Mouse (Mus musculus) heart, embryonic 12.5 days (tissue): Measurements from ENCODE around the gene Slc24a3. TPM values are rescaled to one million over a fixed set of nuclear protein-coding genes. Genes with fewer than 3 reads are reported as not detected.

Experiments used
- ATAC-seq: fragments of 200-750 bp; cut with Nextera tagmentation; 2 replicates; pipeline ENCODE4 v1.8.0; 2017; ENCODE audit warnings: moderate TSS enrichment, moderate library complexity; ENCODE audit not compliant: insufficient number of reproducible peaks, low FRiP score
- H3K27ac ChIP-seq: fragments of 300-500 bp; sonication (generic); 2 replicates; pipeline ENCODE4 v1.5.1; 2016; ENCODE audit warnings: mild to moderate bottlenecking, moderate library complexity; ENCODE audit not compliant: poor library complexity, severe bottlenecking
- H3K27me3 ChIP-seq: fragments of 300-500 bp; sonication (generic); replicated peaks from 2 replicates; pipeline ENCODE4 v1.6.1; 2016; ENCODE audit warnings: mild to moderate bottlenecking, moderate library complexity
- H3K36me3 ChIP-seq: fragments of 300-500 bp; sonication (generic); 2 replicates; pipeline ENCODE4 v1.6.1; 2016; ENCODE audit warnings: mild to moderate bottlenecking, moderate library complexity
- H3K4me1 ChIP-seq: fragments of 300-500 bp; sonication (generic); replicated peaks from 2 replicates; pipeline ENCODE4 v1.6.1; 2016; ENCODE audit warnings: mild to moderate bottlenecking
- H3K4me2 ChIP-seq: fragments of 300-500 bp; sonication (generic); 2 replicates; pipeline ENCODE4 v1.6.1; 2016; ENCODE audit warnings: mild to moderate bottlenecking, moderate library complexity
- H3K4me3 ChIP-seq: fragments of 300-500 bp; sonication (generic); 2 replicates; pipeline ENCODE4 v1.5.1; 2016; ENCODE audit warnings: mild to moderate bottlenecking
- H3K9ac ChIP-seq: fragments of 300-500 bp; sonication (generic); 2 replicates; pipeline ENCODE4 v1.6.1; 2016; ENCODE audit warnings: mild to moderate bottlenecking, moderate library complexity
- H3K9me3 ChIP-seq: fragments of 300-500 bp; sonication (generic); replicated peaks from 2 replicates; pipeline ENCODE4 v1.6.1; 2016; ENCODE audit warnings: mild to moderate bottlenecking, moderate library complexity
- WGBS: fragments of 180-500 bp; shearing (Covaris S2); methylation state at CpG from one replicate; pipeline ENCODE4 v1.1.7; 2016; 5-methylcytosine and 5-hydroxymethylcytosine counted together
- polyA plus RNA-seq: library from polyadenylated mRNA; unstranded; fragments of >200 nt; fragmentation: Nextera tagmentation; extraction: Ambion mirVana; gene quantifications from 2 replicates; pipeline ENCODE4 v1.2.1, GENCODE M21; 2016

Gene Slc24a3
- polyA plus RNA-seq, 1 experiment from 2014 or later, result 2.9 TPM

DNA sequence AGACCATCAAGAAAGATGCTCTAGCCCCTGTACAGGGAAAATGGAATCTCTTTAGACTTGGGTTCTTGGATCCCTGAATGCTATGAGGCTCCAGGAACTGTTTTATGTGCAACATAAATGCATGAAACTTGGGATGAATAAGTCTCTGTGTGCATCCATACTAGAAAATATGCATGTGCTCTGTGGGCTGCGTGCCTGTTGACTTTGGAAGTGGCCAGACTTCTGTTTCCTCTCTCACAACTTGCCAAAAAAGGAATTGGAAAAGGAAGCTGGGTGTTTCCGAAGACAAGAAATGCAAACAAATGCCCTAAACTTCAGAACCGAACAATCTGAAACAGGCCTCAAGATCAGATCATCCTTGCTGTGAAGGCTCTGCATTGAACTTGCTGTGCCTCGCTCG lies 466.3 kb downstream of the Slc24a3 start:
- Histone ChIP-seq H3K9me3 (0 out of 2 replicates have a peak, but pooled peaks cover 2% of the 10 kb centered on the region), H3K4me1 (no peaks in the 10 kb centered on the region; the same call in 1 of the 2 replicates), H3K27me3 (no peaks in the 10 kb centered on the region), H3K27ac (no peak overlapping the region), H3K4me3 (no peak overlapping the region), H3K36me3 (no peaks in the 10 kb centered on the region), H3K4me2 (no peak overlapping the region), H3K9ac (no peak overlapping the region)
- no peak for ATAC-seq
- WGBS, result 47% methylated on average over 5 of the region's 5 CpGs

DNA sequence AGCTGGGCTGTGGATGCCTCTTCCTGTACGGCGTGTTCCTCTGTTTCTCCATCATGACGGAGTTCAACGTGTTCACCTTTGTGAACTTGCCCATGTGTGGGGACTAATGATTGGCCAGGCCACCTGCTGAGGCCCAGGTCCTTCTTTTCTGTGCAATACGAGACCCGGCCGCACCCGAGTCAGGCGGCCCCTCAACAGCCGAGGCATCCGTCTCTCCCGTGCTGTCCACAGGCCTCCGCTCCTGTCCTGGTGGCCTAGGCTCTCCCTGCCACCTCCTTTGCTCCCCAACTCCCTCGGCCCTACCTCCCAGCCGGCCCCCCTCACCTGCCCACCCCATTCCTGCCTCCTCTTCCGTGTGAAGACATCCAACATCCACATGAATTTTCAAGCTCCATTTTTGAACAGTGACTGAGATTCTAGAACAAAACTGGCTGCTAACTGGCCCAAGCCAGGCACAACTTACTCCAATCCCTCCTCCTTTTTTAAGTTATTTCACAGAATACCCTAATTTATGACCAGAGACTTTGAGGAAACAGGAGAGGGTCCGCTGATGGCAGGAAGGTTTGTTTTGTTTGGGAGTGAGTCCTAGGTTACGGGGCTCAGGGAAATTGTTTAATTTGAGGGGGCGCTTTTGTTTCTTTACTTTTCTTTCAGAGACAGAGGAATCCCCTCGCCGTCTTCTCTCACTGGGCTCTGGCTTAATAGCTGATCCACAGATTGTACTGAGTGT lies 472.9 kb downstream of the Slc24a3 start:
- Histone ChIP-seq H3K4me3 (no peak overlapping the region), H3K36me3 (no peaks in the 10 kb centered on the region), H3K27ac (no peak overlapping the region), H3K9ac (no peak overlapping the region), H3K4me1 (no peaks in the 10 kb centered on the region), H3K27me3 (no peaks in the 10 kb centered on the region), H3K4me2 (no peak overlapping the region), H3K9me3 (no peaks in the 10 kb centered on the region)
- ATAC-seq, result no peak
- WGBS, result 83% methylated on average over 21 of the region's 21 CpGs

DNA sequence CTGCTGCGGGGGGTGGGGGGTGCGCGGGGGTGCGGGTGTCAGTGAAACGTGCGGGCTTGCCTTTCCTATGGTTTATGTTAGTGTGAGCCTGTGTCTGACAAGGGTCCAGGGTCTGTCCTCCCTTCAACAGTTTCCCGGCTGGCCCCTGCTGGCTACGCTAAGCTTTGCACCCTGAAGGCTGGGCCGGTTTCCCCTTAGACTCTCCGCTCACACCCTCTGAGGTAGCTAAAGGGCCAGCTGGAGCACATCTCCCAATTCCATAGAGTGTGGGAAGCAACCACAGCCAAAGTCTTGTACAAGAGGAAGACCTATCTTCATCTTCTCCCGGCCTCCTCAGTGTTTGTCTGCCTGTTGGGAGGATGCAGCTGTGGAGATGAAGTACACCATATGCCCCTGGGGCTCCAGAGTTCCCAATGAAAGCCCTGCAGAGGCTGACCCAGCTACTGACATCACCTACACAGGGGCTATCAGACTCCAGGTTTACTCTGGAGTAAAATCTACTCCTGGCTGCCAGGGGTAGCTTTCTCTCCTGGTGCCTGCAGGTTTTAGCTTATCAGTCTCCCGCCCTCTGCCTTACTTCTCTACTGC lies 487.9 kb downstream of the Slc24a3 start:
- Histone ChIP-seq H3K4me1 (0 out of 2 replicates have a peak, but pooled peaks cover 13% of the 10 kb centered on the region), H3K9ac (no peak overlapping the region), H3K36me3 (no peaks in the 10 kb centered on the region), H3K27me3 (no peaks in the 10 kb centered on the region), H3K4me2 (no peak overlapping the region), H3K9me3 (no peaks in the 10 kb centered on the region), H3K27ac (no peak overlapping the region), H3K4me3 (no peak overlapping the region)
- 0 out of 2 replicates have a peak, but pooled peaks have one; percentile 42 for ATAC-seq
- 27% methylated on average over 12 of the region's 12 CpGs for WGBS

DNA sequence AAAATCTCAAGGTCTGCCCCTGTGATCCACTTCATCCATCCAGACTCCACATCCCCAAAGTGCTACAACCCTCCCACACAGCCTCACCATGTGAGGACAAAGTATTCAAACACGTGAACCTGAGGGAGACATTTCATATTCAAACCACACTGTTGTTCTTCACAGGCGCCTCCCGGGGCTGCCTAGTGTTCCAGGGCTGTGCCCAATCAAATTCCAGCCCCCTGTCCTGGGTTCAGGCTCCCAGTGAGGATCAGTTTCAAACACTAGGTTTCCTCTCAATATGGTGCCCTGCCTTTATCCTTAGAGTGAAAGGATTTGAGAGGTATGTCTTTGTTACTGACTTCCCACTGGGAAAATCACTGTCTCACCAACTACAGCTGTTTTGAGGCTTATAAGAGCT lies 488.6 kb downstream of the Slc24a3 start:
- no peak overlapping the region for H3K9ac ChIP-seq
- ATAC-seq, result no peak
- 66% methylated on average over 3 of the region's 3 CpGs for WGBS

DNA sequence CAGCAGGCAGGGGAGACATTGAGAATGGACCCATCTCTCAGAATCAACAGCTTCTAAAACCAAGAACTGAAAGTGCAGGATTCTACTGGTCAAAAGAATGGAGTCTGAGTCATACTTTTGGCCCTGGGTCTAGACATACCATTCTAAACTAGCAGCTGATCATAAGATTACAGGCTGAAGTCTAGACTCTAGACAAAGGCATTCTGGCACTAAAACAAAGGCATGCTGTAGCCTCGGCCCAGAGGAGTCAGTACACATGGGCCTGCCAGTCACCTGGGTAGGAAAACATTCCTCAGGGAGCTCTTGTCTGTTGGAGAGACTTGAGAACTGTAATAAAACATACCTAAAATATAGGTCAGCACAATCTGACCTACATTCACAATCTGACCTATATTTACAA lies 489.2 kb downstream of the Slc24a3 start:
- Histone ChIP-seq H3K4me1 (0 out of 2 replicates have a peak, but pooled peaks cover 13% of the 10 kb centered on the region), H3K9me3 (no peaks in the 10 kb centered on the region), H3K27ac (no peak overlapping the region), H3K9ac (no peak overlapping the region), H3K4me2 (no peak overlapping the region), H3K4me3 (no peak overlapping the region), H3K27me3 (no peaks in the 10 kb centered on the region), H3K36me3 (no peaks in the 10 kb centered on the region)
- no peak for ATAC-seq
- 36% methylated on average over 1 of the region's 1 CpGs for WGBS

More for the DNA sequence above, 488.6 kb downstream of the Slc24a3 start:
- 0 out of 2 replicates have a peak, but pooled peaks cover 13% of the 10 kb centered on the region for H3K4me1 ChIP-seq
- no peaks in the 10 kb centered on the region for H3K9me3 ChIP-seq
- no peak overlapping the region for H3K4me2 ChIP-seq
- H3K27ac ChIP-seq, result no peak overlapping the region
- no peak overlapping the region for H3K4me3 ChIP-seq
- H3K27me3 ChIP-seq, result no peaks in the 10 kb centered on the region
- H3K36me3 ChIP-seq, result no peaks in the 10 kb centered on the region

DNA sequence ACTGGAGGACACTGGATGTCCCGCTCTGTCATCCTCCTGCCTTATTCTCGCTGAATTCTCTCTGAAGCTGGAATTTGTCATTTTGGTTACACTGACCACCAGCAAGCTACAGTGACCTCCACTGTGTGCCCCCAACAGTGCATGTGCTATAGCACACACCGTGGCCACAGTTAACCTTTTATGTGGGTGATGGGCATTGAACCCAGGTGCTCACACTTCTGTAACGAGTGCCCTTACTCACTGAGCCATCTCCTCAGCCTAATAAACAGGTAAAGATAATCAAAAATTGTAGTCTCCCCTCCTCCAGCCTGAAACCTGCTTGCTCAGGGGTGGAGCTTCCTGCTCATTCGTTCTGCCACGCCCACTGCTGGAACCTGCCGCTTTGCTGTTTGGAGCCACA lies 493.7 kb downstream of the Slc24a3 start:
- Histone ChIP-seq H3K36me3 (no peaks in the 10 kb centered on the region), H3K9ac (no peak overlapping the region), H3K9me3 (no peaks in the 10 kb centered on the region), H3K4me3 (no peak overlapping the region), H3K4me1 (0 out of 2 replicates have a peak, but pooled peaks cover 6% of the 10 kb centered on the region), H3K27me3 (no peaks in the 10 kb centered on the region), H3K27ac (no peak overlapping the region), H3K4me2 (no peak overlapping the region)
- no peak for ATAC-seq
- 68% methylated on average over 7 of the region's 7 CpGs for WGBS

DNA sequence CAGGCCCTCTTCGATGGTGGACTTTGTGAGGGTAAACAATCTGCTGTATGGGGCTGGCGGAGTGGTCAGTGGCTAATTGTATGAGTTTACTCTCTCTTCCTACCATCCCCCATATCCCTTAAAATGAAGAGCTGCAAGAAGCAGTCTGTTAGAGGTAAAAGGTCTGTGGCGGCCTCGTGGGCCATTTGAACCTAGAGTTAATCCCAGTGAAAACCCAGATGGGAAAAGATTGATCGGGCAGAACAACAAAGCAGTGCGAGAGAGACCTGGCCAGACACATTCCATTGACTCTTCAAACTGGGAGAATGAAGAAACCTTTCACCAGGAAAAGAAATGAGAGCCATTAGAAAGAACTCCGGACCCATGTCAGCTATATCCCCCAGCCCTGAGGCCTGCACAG lies 496.3 kb downstream of the Slc24a3 start:
- 84% methylated on average over 7 of the region's 7 CpGs for WGBS
- ATAC-seq, result no peak

DNA sequence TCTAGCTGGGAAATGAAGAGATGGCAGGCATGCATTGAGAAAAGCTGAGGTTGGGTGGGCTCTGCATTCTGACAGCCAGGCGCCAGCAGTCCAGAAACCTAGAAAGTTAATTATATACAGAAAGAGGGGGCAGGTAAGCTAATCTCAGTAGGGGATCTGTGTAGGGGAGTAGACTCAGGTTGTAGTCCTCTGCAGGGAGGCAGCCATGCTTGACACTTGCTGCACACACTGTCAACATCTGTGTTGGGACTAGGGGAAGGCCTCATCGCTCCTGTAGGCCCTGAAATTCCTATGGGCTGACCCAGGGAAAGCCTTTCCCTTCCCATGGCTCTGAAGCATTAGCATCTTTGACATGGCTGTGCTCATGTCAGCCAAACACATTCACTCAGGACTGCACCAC lies 496.8 kb downstream of the Slc24a3 start:
- H3K4me1 ChIP-seq, result peaks cover 8% of the 10 kb centered on the region
- H3K9ac ChIP-seq, result no peak overlapping the region
- no peak for ATAC-seq
- H3K4me3 ChIP-seq, result no peak overlapping the region
- H3K27me3 ChIP-seq, result no peaks in the 10 kb centered on the region
- no peak overlapping the region for H3K4me2 ChIP-seq
- no peaks in the 10 kb centered on the region for H3K9me3 ChIP-seq
- WGBS, result 74% methylated on average over 2 of the region's 2 CpGs
- H3K27ac ChIP-seq, result no peak overlapping the region
- H3K36me3 ChIP-seq, result no peaks in the 10 kb centered on the region

More for the DNA sequence above, 496.3 kb downstream of the Slc24a3 start:
- Histone ChIP-seq H3K9ac (no peak overlapping the region), H3K4me2 (no peak overlapping the region), H3K4me1 (peaks cover 8% of the 10 kb centered on the region), H3K36me3 (no peaks in the 10 kb centered on the region), H3K27me3 (no peaks in the 10 kb centered on the region), H3K27ac (no peak overlapping the region), H3K4me3 (no peak overlapping the region), H3K9me3 (no peaks in the 10 kb centered on the region)

DNA sequence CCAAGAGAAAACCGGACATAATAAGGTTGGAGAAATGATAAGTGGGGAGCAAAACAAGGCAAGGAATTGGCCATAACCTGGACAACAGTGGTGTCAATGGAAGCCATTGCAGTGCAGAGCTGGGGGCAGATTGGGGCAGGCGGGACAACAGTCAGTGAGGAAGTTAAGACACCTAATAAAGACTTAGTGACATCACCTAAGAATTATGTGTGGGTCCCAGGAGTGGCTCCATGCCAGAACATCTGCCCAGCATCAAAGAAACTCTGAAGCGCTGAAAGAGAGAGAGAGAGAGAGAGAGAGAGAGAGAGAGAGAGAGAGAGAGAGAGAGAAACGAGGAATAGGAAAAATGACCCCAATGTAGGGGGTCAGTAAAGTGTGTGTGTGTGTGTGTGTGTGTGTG lies 500.6 kb downstream of the Slc24a3 start:
- H3K9ac ChIP-seq, result no peak overlapping the region
- 50% methylated on average over 4 of the region's 4 CpGs for WGBS
- peak; percentile 57; the same call in 1 of the 2 replicates for ATAC-seq

DNA sequence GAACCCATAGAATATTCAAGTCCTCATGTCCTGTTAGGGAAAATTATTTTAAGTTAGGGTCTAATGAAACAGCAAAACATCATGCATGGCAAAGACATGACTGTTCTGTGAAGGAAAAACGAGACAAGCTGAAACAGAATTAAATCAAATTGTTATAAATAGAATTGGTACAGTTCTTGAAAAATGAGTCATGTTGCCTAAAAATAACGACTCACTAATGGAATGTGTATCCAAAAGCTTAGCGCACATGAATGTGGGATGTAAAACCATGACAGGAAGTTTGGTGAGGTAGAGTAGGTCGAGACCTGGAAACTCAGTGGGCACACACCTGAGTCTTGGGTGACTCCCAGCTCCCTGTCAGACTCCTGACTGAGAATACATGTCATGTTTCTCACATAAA lies 502.6 kb downstream of the Slc24a3 start:
- Histone ChIP-seq H3K9ac (no peak overlapping the region), H3K27ac (0 out of 2 replicates have a peak overlapping the region, but pooled peaks have one; percentile 9)
- ATAC-seq, result no peak

More for the DNA sequence above, 500.6 kb downstream of the Slc24a3 start:
- Histone ChIP-seq H3K4me1 (peaks cover 8% of the 10 kb centered on the region), H3K36me3 (no peaks in the 10 kb centered on the region), H3K4me2 (no peak overlapping the region), H3K4me3 (no peak overlapping the region), H3K27me3 (no peaks in the 10 kb centered on the region), H3K27ac (no peak overlapping the region; the same call in 1 of the 2 replicates), H3K9me3 (no peaks in the 10 kb centered on the region)

DNA sequence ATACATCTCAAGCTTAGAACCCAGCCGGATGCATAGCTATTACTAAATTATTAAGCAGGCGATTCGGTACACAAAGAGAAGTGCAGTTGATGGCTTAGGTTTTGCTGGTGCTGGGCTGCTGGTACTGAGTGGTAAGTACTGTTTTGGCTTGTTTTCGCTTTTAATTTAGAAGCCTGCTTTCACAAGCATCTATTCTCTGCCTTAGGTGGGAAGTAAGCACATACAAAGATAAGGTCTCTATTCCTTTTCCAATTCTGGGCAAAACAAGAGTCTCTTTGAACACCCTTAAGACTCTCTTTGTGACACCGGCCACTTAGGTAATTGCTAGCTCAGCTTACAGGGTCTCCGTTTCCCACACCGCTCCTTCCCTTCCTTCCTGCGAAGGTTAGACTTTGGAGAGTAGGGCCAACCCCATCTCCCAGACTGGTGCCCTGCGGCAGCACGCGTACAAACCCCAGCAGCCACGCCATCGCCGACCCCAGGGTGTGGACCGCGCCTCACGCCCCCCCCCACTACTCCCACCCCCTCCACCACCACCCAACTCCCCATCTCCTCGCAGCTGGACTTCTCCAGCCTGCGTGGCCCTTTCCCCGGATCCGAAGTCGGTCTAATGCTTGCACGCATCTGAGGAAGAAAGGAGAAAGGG lies 507.1 kb downstream of the Slc24a3 start:
- peak; percentile 46 for ATAC-seq
- WGBS, result 5% methylated on average over 23 of the region's 23 CpGs
- Histone ChIP-seq H3K9me3 (0 out of 2 replicates have a peak, but pooled peaks cover 3% of the 10 kb centered on the region), H3K4me1 (peaks cover 17% of the 10 kb centered on the region), H3K9ac (peak overlapping the region; percentile 75), H3K27me3 (no peaks in the 10 kb centered on the region), H3K4me3 (peak overlapping the region; percentile 68), H3K4me2 (peak overlapping the region; percentile 93), H3K27ac (peak overlapping the region; percentile 48), H3K36me3 (no peaks in the 10 kb centered on the region)

More for the DNA sequence above, 502.6 kb downstream of the Slc24a3 start:
- no peak overlapping the region for H3K4me3 ChIP-seq
- H3K4me2 ChIP-seq, result no peak overlapping the region
- H3K9me3 ChIP-seq, result no peaks in the 10 kb centered on the region
- 64% methylated on average over 4 of the region's 4 CpGs for WGBS
- no peaks in the 10 kb centered on the region for H3K27me3 ChIP-seq
- H3K36me3 ChIP-seq, result no peaks in the 10 kb centered on the region
- H3K4me1 ChIP-seq, result peaks cover 20% of the 10 kb centered on the region
